Mouse (Mus musculus) neural tube, embryonic 11.5 days (tissue): ENCODE results near the gene 1110008L16Rik. TPM values are rescaled to one million over a fixed set of nuclear protein-coding genes. Genes with fewer than 3 reads are reported as not detected.
A peak's percentile ranks its signal among the peaks of the same experiment; 100 is the strongest.
"Not testable (repeated sequence)": the region's sequence is repeated elsewhere in the genome, so short reads cannot be mapped to it uniquely, and the experiment has no call there.

Experiments
- ATAC-seq: fragments of 200-750 bp; cut with Nextera tagmentation; 2 replicates; pipeline ENCODE4 v1.8.0; 2017; ENCODE audit warnings: moderate number of reproducible peaks, mild to moderate bottlenecking, moderate TSS enrichment, moderate library complexity; ENCODE audit not compliant: insufficient read depth, low FRiP score, low TSS enrichment
- DNase-seq: peaks from one replicate; pipeline ENCODE4 v3.0.0-alpha.2; 2015; ENCODE audit warnings: low spot score
- H3K27ac ChIP-seq: fragments of 300-500 bp; sonication (generic); 2 replicates; pipeline ENCODE4 v1.5.1; 2014; ENCODE audit warnings: low read depth, mild to moderate bottlenecking, low read length
- H3K27me3 ChIP-seq: fragments of 300-500 bp; sonication (generic); 2 replicates; pipeline ENCODE4 v1.6.1; 2014; ENCODE audit warnings: mild to moderate bottlenecking, low read length, mixed read lengths; ENCODE audit not compliant: control insufficient read depth, insufficient read depth
- H3K36me3 ChIP-seq: fragments of 300-500 bp; sonication (generic); 2 replicates; pipeline ENCODE4 v1.6.1; 2014; ENCODE audit warnings: mild to moderate bottlenecking, low read length, moderate library complexity, mixed read lengths; ENCODE audit not compliant: control insufficient read depth, insufficient read depth
- H3K4me1 ChIP-seq: fragments of 300-500 bp; sonication (generic); 2 replicates; pipeline ENCODE4 v1.6.1; 2014; ENCODE audit warnings: low read length, mixed read lengths; ENCODE audit not compliant: control insufficient read depth, insufficient read depth
- H3K4me2 ChIP-seq: fragments of 300-500 bp; sonication (generic); 2 replicates; pipeline ENCODE4 v1.6.1; 2014; ENCODE audit warnings: low read depth, mild to moderate bottlenecking, moderate library complexity
- H3K4me3 ChIP-seq: fragments of 300-500 bp; sonication (generic); 2 replicates; pipeline ENCODE4 v1.5.1; 2014; ENCODE audit warnings: low read depth, low read length
- H3K9ac ChIP-seq: fragments of 300-500 bp; sonication (generic); 2 replicates; pipeline ENCODE4 v1.6.1; 2014; ENCODE audit warnings: mild to moderate bottlenecking, low read length
- H3K9me3 ChIP-seq: fragments of 300-500 bp; sonication (generic); 2 replicates; pipeline ENCODE4 v1.6.1; 2016; ENCODE audit warnings: low read length; ENCODE audit not compliant: control insufficient read depth
- WGBS: fragments of 180-500 bp; shearing (Covaris S2); extraction: QIAGEN DNeasy Blood & Tissue Kit; methylation state at CpG from one replicate; pipeline ENCODE4 v1.1.7; 2014; 5-methylcytosine and 5-hydroxymethylcytosine counted together
- polyA plus RNA-seq: library from polyadenylated mRNA; unstranded; fragments of >200 nt; fragmentation: Nextera tagmentation; extraction: Ambion mirVana; gene quantifications from 2 replicates; pipeline ENCODE4 v1.2.1, GENCODE M21; 2014

The 1110008L16Rik gene
- polyA plus RNA-seq, 1 experiment from 2014 or later: 17.3 TPM

DNA sequence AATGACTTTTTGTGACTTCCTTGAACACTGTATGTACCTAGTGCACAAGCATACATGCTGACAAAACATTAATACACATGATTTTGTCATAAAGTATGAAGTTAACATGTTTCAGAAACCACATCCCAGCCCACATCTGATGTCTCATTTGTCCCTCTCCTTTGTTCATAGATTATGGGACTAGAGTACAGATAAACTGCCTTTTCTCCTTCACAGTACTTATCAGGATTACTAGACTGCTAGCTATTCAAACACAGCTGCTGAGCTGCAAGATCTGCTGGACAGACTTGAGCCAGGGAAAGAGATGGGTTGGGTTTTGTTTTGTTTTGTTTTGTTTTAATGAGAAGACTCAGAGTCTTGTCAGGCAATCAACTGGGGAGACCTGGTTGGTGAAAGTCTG lies 92.7 kb downstream of the 1110008L16Rik start:
- no peaks in the 10 kb centered on the region for H3K4me1 ChIP-seq
- H3K9me3 ChIP-seq: no peaks in the 10 kb centered on the region
- H3K27me3 ChIP-seq: no peaks in the 10 kb centered on the region
- no peak overlapping the region for H3K9ac ChIP-seq
- H3K27ac ChIP-seq: no peak overlapping the region
- H3K36me3 ChIP-seq: no peaks in the 10 kb centered on the region
- H3K4me3 ChIP-seq: no peak overlapping the region
- DNase-seq (no peak), ATAC-seq (no peak)
- H3K4me2 ChIP-seq: no peak overlapping the region

DNA sequence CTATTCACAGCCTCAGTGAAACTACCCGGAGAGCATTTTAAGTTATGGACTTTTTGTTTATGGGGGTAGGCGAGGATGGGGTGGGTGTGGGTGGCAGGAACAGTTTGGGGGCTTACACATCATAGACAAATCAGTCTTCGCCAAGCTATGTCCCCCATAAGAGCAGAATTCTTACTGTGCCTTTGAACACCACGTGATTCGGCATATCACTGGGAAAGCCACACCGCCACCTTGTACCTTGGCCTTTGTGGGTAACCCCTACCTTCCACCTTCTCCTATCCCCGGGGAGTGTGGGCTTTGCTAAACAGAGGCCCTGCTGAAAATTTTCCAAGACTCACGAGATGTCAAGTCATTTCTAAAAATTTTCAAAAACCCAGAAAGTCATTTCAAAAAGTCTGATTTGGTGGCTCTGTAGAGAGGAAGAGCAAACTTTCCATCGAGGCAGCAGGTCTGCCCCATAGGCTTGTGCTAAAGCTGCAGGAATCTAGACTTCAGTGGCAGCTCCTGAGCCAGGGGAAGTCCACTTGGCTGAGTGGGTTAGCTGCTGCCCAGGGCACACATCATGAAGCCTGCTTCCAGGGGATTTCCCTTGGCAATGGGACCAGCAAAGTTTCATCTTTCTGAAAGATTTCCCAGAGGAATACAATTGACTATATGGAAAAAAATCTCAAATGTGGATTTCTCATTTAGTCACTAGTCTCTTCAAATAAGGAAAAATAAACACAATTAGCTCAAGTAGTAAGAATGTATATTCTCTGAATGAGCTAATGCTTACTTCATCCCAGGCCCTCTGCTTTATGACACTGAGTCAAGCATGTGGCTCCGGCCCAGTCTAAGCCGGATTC lies 93.6 kb downstream of the 1110008L16Rik start:
- WGBS: 87% methylated on average over 11 of the region's 11 CpGs
- no peaks in the 10 kb centered on the region for H3K9me3 ChIP-seq

DNA sequence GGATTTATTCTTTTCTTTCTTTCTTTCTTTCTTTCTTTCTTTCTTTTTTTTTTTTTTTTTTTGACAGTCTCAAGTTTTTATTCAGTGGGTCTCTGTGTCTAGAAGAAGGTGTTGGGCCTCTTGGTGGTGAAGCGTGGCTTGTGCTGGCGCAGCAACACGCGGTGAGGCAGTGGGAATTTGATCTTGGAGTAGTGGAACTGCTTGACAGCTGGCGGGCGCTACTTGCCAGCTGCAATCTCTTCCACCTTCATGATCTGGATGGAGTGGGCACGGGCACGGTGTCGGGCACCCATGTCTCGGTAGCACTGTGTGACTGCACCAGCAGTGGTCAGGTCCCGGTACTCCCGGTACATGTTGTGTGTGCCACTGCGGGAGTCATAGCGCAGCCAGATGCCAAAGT lies 96.2 kb downstream of the 1110008L16Rik start:
- not testable (repeated sequence) for H3K4me2 ChIP-seq, ATAC-seq, H3K27ac ChIP-seq, H3K4me3 ChIP-seq, H3K36me3 ChIP-seq, H3K9ac ChIP-seq, DNase-seq, H3K9me3 ChIP-seq, H3K27me3 ChIP-seq
- WGBS: 95% methylated on average over 14 of the region's 14 CpGs
- peaks cover 11% of the 10 kb centered on the region for H3K4me1 ChIP-seq

More for the DNA sequence above, 93.6 kb downstream of the 1110008L16Rik start:
- no peak overlapping the region for H3K27ac ChIP-seq
- no peak for ATAC-seq
- H3K36me3 ChIP-seq: no peaks in the 10 kb centered on the region
- no peak overlapping the region for H3K9ac ChIP-seq
- H3K27me3 ChIP-seq: no peaks in the 10 kb centered on the region
- H3K4me3 ChIP-seq: no peak overlapping the region
- H3K4me1 ChIP-seq: no peaks in the 10 kb centered on the region
- no peak for DNase-seq
- no peak overlapping the region for H3K4me2 ChIP-seq

DNA sequence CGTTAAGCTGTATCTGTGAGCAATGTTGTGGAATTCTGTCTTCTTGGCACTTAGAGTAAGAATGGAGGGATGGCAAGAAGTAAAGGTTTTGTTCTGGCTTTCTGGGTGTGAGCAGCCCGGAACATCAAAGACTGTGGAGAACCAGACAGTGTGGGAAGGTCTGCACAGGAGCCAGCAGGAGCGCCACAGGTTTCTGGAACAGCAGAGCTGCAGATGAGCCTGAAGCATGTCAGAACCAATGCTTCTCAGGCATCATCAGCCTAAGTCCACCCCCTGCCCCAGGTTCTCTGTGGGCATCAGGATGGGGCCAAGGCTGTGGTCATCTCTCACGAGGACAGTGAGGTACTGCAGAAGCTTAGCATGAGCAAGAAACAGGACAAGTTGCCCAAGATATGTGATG lies 97.2 kb downstream of the 1110008L16Rik start:
- Histone ChIP-seq H3K9me3 (no peaks in the 10 kb centered on the region), H3K9ac (no peak overlapping the region), H3K4me3 (no peak overlapping the region), H3K27ac (no peak overlapping the region), H3K4me1 (peaks cover 11% of the 10 kb centered on the region), H3K4me2 (no peak overlapping the region), H3K27me3 (no peaks in the 10 kb centered on the region), H3K36me3 (no peaks in the 10 kb centered on the region)
- ATAC-seq: no peak
- WGBS: 89% methylated on average over 4 of the region's 4 CpGs
- DNase-seq: no peak

DNA sequence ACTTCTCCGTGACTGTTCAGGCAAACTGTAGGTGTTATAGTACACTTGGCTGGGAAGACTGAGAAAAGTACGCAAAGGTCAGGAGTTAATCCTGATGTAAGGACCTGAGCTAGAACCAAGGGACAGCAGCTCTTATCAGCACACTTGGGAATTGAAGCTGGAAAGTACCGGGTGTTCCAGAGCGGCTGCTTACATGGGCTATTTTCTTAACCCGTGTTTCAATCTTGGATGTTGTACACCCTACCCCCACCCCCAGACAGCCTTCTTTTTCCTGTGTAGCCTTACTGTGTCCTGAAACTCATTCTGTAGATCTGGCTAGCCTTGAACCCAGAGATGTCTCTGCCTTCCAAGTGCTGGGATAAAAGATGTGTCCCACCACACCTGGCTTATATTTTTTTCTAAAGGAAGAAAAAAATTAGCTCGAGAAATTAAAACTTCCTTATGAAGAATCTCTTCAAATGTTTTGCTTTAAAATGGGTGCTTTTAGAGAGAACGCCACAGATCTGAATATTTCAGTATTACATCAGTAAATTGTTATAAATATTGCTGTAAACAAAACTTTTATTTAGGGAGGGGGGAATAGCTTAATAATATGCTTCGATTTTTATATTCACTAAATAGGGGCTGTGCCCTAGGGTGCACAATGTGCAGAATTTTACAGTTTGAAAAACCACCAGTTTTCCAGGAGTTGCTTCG lies 98.3 kb downstream of the 1110008L16Rik start:
- Histone ChIP-seq H3K9me3 (no peaks in the 10 kb centered on the region), H3K4me3 (peak overlapping the region; percentile 96), H3K27me3 (no peaks in the 10 kb centered on the region), H3K36me3 (no peaks in the 10 kb centered on the region), H3K4me1 (peaks cover 11% of the 10 kb centered on the region), H3K4me2 (peak overlapping the region; percentile 94), H3K9ac (peak overlapping the region; percentile 85), H3K27ac (peak overlapping the region; percentile 85)
- DNase-seq: no peak
- no peak for ATAC-seq
- WGBS: 79% methylated on average over 9 of the region's 9 CpGs

DNA sequence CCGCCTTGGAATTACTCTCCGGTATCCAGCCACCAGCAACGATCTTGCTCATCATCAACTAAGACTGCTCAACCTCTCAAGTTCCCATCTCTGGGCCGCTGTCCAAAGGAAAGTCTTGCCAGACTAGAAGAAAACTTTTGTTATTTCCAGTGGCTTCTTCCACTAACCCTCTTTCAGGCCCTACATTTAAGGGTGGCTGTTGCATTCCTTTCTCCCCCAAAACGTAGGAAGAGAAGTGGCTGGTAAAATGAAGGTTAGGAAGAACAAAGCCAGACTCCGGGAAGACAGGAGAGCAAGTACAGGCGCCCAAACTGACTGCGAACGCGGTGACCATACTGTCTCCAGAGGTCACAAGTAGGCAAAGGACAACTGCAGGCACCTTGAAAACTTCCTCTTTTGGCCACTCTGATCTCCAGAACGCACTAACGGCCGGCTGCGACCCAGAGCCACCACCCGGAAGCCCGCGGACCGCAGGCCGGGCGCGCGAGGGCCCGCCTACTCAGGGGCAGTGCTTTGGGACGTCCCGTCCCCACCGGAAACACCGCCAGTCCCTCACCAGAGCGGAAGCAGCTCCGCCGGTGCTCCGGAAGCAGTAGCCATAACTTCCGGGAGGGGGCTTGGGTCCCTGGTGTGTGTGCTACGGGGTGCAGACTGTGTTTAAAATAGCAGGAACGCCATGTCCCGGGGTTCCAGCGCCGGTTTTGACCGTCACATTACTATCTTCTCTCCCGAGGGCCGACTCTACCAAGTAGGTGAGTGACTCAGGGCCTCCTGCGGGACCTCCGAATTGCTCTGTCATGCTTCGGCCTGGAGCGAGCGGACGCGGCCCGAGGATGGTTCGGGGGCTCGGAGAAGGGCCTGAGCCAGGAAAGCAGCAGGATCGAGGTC lies 99.1 kb downstream of the 1110008L16Rik start:
- H3K27me3 ChIP-seq: no peaks in the 10 kb centered on the region

DNA sequence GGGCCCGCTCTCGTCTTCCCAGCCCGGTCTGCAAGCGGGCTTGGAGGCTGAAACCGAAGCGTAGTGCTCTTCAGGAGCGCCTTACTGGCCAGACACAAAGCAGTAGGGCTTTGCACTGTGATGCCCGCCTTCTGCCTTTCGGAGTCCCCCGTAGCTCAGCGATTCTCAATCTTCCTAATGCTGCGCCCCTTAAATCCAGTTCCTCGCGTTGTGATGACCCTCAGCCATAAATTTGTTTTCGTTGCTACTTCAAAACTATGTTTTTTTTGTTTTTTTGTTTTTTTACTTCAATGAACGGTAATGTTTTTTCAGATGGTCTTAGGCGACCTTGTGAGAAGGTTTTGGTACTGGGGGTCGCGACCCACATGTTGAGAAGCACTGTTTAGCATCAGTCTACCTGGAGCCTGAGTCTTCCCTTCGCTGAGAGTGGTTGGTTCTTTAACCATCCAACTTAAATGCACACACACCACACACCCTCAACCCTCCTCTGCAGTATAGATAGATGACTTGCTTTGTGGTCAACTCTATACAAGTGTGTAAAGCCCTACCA lies 99.8 kb downstream of the 1110008L16Rik start:
- Histone ChIP-seq H3K4me3 (peak overlapping the region; percentile 96), H3K36me3 (no peaks in the 10 kb centered on the region), H3K4me2 (peak overlapping the region; percentile 94), H3K27ac (peak overlapping the region; percentile 85; the same call in 1 of the 2 replicates), H3K9ac (peak overlapping the region; percentile 85), H3K9me3 (no peaks in the 10 kb centered on the region), H3K4me1 (peaks cover 11% of the 10 kb centered on the region), H3K27me3 (no peaks in the 10 kb centered on the region)
- ATAC-seq (no peak), DNase-seq (no peak)
- 1% methylated on average over 20 of the region's 20 CpGs for WGBS

More for the DNA sequence above, 99.1 kb downstream of the 1110008L16Rik start:
- H3K27ac ChIP-seq: peak overlapping the region; percentile 85
- H3K4me3 ChIP-seq: peak overlapping the region; percentile 96
- peak overlapping the region; percentile 94 for H3K4me2 ChIP-seq
- H3K9ac ChIP-seq: peak overlapping the region; percentile 85
- H3K9me3 ChIP-seq: no peaks in the 10 kb centered on the region
- no peaks in the 10 kb centered on the region for H3K36me3 ChIP-seq
- peaks cover 11% of the 10 kb centered on the region for H3K4me1 ChIP-seq
- WGBS: 1% methylated on average over 51 of the region's 51 CpGs
- peak; percentile 95 for DNase-seq
- peak; percentile 99 for ATAC-seq

DNA sequence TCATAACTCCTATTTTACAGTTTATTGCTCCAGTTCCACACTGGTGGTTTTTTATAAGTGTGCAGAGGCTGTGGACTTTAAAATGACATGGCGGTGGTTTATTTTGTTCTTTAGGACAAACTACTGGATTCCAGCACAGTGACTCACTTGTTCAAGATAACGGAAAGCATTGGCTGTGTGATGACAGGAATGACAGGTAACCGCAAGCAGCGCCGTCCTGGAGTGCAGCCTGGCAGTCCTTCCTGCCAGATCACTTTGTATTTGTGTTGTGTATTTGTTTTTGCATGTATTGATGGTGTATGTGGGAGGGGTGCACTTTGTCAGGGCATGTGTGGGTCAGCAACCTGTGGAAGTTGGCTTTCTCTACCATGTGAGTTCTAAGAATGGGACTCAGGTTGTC lies 108.5 kb downstream of the 1110008L16Rik start:
- no peak overlapping the region for H3K27ac ChIP-seq
- DNase-seq (no peak), ATAC-seq (no peak)
- WGBS: 97% methylated on average over 5 of the region's 5 CpGs
- no peaks in the 10 kb centered on the region for H3K9me3 ChIP-seq
- H3K9ac ChIP-seq: no peak overlapping the region
- H3K4me1 ChIP-seq: no peaks in the 10 kb centered on the region
- no peaks in the 10 kb centered on the region for H3K36me3 ChIP-seq
- H3K4me3 ChIP-seq: no peak overlapping the region
- H3K27me3 ChIP-seq: no peaks in the 10 kb centered on the region
- H3K4me2 ChIP-seq: no peak overlapping the region
